27 mouse cellular contexts compared by ENCODE assay signal in genomic region chr16:35013501-35013900, GRCm38 (mm10).
"Had no signal": no experiment of that assay in that cellular context is flagged by ENCODE, and none has a peak within 500 bp of the region (broad histone marks: within the 10 kb centered on the region; RNA-seq: fewer than 3 reads in every experiment).

No protein-coding gene starts in this region.

- H3K4me3 ChIP-seq: gastrocnemius, adult 2 months; heart, adult 2 months; heart, embryonic 13.5 days; heart, embryonic 15.5 days; hindbrain, embryonic 13.5 days; hindbrain, embryonic 15.5 days; kidney, embryonic 15.5 days; limb, embryonic 13.5 days; limb, embryonic 15.5 days; liver, embryonic 12.5 days had no signal

- H3K27ac ChIP-seq: gastrocnemius, adult 2 months; heart, adult 2 months; heart, embryonic 13.5 days; heart, embryonic 15.5 days; hindbrain, embryonic 13.5 days; hindbrain, embryonic 15.5 days; hindbrain, postnatal 0 days; kidney, embryonic 15.5 days; kidney, postnatal 0 days; limb, embryonic 13.5 days; limb, embryonic 15.5 days; liver, embryonic 12.5 days; liver, embryonic 14.5 days had no signal

- ATAC-seq: hindbrain, postnatal 0 days; intestine, embryonic 16.5 days; liver, embryonic 12.5 days had no signal

- H3K4me1 ChIP-seq: heart, embryonic 13.5 days; heart, embryonic 15.5 days; hindbrain, embryonic 13.5 days; hindbrain, embryonic 15.5 days; kidney, embryonic 15.5 days; limb, embryonic 13.5 days; limb, embryonic 15.5 days; liver, embryonic 12.5 days had no signal

- H3K4me2 ChIP-seq: heart, embryonic 11.5 days; heart, embryonic 13.5 days; heart, embryonic 15.5 days; hindbrain, embryonic 13.5 days; hindbrain, embryonic 15.5 days; kidney, embryonic 15.5 days; limb, embryonic 13.5 days; limb, embryonic 15.5 days; liver, embryonic 12.5 days had no signal

- H3K36me3 ChIP-seq: heart, embryonic 13.5 days; heart, embryonic 15.5 days; hindbrain, embryonic 13.5 days; hindbrain, embryonic 15.5 days; kidney, embryonic 15.5 days; limb, embryonic 13.5 days; limb, embryonic 15.5 days; liver, embryonic 12.5 days had no signal

- DNase-seq: gastrocnemius, adult 2 months; gastrocnemius, postnatal 10 days; gastrocnemius, postnatal 25 days; heart, adult 2 months; heart, postnatal 14 days; heart, postnatal 36 days; kidney, adult 11 months; kidney, adult 2 months; kidney, adult 9 months; kidney, postnatal 14 days; kidney, postnatal 36 days; layer of hippocampus, adult 9-11 months; layer of hippocampus, postnatal 36 days; left cerebral cortex, postnatal 4 days had no signal

- H3K9ac ChIP-seq: heart, embryonic 13.5 days; heart, embryonic 15.5 days; hindbrain, embryonic 13.5 days; hindbrain, embryonic 15.5 days; kidney, embryonic 15.5 days; limb, embryonic 13.5 days; limb, embryonic 15.5 days; liver, embryonic 12.5 days; liver, embryonic 14.5 days had no signal

- H3K27me3 ChIP-seq: heart, embryonic 15.5 days; kidney, embryonic 15.5 days; limb, embryonic 15.5 days had no signal

- H3K9me3 ChIP-seq: heart, embryonic 15.5 days; hindbrain, embryonic 15.5 days; kidney, embryonic 15.5 days; limb, embryonic 13.5 days; limb, embryonic 15.5 days; liver, embryonic 12.5 days had no signal
